Mouse (Mus musculus): Measurements from ENCODE around the gene Gfpt1.

- TF ChIP-seq GATA1 (IDR thresholded peaks at IDR 0.05; ENCODE audit: borderline replicate concordance, low read length) = no peak
- no peak for TF ChIP-seq FLI1 (IDR thresholded peaks at IDR 0.05; ENCODE audit: low read length)
Observed at GRCm38 (mm10) chr6:87120661-87121060, 78.0 kb downstream of the Gfpt1 start.
